Mouse (Mus musculus): ENCODE results near the gene Erfe. TPM values are rescaled to one million over a fixed set of nuclear protein-coding genes. Genes with fewer than 3 reads are reported as not detected.

The Erfe gene
- polyA plus RNA-seq, 1 experiment, result 7.3 TPM

DNA sequence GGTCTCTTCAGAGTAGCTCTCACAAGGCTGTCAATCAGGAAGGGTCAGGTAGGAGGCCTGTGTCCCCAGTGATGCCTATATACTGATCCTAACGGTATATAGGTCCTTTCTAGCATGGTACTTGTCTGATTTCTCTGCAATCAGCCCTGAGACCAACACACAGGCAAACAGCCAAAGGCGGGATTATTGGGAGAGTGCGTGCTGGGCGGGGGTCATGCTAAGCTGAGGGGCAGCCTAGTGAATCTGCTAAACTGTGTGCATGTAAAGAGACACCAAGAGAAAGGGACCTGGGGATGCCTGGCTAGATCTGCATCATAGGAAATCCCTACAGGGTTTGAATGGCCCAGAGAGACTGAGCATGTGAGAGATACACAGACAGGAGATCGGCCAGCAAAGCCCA is 49.1 kb downstream of the Erfe start:
- no peaks in the 10 kb centered on the region for H3K79me3 ChIP-seq (ENCODE audit: low read depth)
- no peaks in the 10 kb centered on the region for H3K27me3 ChIP-seq (ENCODE audit: control insufficient read depth, insufficient read depth, insufficient read length)
- no peak overlapping the region for H3K4me3 ChIP-seq (ENCODE audit: insufficient read depth, poor library complexity, severe bottlenecking)
- no peak overlapping the region for H3ac ChIP-seq (ENCODE audit: control insufficient read depth, insufficient read length, low read depth)
- TF ChIP-seq USF1 (IDR thresholded peaks at IDR 0.05; ENCODE audit: low read depth), result no peak
- TF ChIP-seq CTCF (IDR thresholded peaks at IDR 0.05; ENCODE audit: control insufficient read depth, insufficient read depth, insufficient read length), result no peak
- no peak for TF ChIP-seq MAX (IDR thresholded peaks at IDR 0.05)
- no peak for TF ChIP-seq MYOD1 (IDR thresholded peaks at IDR 0.05; ENCODE audit: control insufficient read depth, insufficient read length, low read depth)
- TF ChIP-seq MYOG (IDR thresholded peaks at IDR 0.05; ENCODE audit: control insufficient read depth, extremely low read depth, insufficient read length), result no peak
- TF ChIP-seq CEBPB (IDR thresholded peaks at IDR 0.05; ENCODE audit: low read depth), result no peak
- H3K79me2 ChIP-seq (ENCODE audit: control insufficient read depth, insufficient read depth), result peaks cover 10% of the 10 kb centered on the region
- no peaks in the 10 kb centered on the region for H3K36me3 ChIP-seq (ENCODE audit: control insufficient read depth, insufficient read depth)

DNA sequence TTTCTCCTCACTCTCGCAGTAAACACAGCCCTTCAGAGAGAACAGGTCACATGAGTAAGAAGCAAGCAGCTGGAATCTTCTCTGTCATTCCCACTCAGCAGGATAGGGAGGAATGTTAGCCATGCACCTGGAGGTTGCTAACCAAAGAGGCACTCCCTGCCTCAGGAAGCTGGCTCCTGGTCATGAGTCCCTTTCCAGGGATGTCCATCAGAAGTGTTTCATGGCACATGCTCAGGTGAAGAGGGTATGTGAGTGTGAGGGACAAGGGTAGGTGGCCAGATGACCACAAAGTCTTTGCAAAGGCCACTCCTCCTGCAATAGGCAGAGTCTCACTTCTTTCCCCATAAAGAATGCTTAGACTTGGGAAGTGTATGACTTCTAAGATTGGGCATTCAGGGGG is 51.8 kb downstream of the Erfe start:
- Histone ChIP-seq H3K79me3 (ENCODE audit: low read depth) (no peaks in the 10 kb centered on the region), H3K36me3 (ENCODE audit: control insufficient read depth, insufficient read depth) (no peaks in the 10 kb centered on the region), H3K79me2 (ENCODE audit: control insufficient read depth, insufficient read depth) (no peaks in the 10 kb centered on the region), H3ac (ENCODE audit: control insufficient read depth, insufficient read length, low read depth) (no peak overlapping the region), H3K27me3 (ENCODE audit: control insufficient read depth, insufficient read depth, insufficient read length) (no peaks in the 10 kb centered on the region), H3K4me3 (ENCODE audit: insufficient read depth, poor library complexity, severe bottlenecking) (no peak overlapping the region)
- TF ChIP-seq FOSL1 (IDR thresholded peaks at IDR 0.05; ENCODE audit: insufficient read depth, low read length, poor library complexity, severe bottlenecking), result no peak
- no peak for TF ChIP-seq MAX (IDR thresholded peaks at IDR 0.05)
- no peak for TF ChIP-seq USF1 (IDR thresholded peaks at IDR 0.05; ENCODE audit: low read depth)
- no peak for TF ChIP-seq CTCF (IDR thresholded peaks at IDR 0.05; ENCODE audit: control insufficient read depth, insufficient read depth, insufficient read length)
- TF ChIP-seq MYOG (IDR thresholded peaks at IDR 0.05; ENCODE audit: control insufficient read depth, extremely low read depth, insufficient read length), result no peak
- no peak for TF ChIP-seq MYOD1 (IDR thresholded peaks at IDR 0.05; ENCODE audit: control insufficient read depth, insufficient read length, low read depth)
- TF ChIP-seq CEBPB (IDR thresholded peaks at IDR 0.05; ENCODE audit: low read depth), result no peak

DNA sequence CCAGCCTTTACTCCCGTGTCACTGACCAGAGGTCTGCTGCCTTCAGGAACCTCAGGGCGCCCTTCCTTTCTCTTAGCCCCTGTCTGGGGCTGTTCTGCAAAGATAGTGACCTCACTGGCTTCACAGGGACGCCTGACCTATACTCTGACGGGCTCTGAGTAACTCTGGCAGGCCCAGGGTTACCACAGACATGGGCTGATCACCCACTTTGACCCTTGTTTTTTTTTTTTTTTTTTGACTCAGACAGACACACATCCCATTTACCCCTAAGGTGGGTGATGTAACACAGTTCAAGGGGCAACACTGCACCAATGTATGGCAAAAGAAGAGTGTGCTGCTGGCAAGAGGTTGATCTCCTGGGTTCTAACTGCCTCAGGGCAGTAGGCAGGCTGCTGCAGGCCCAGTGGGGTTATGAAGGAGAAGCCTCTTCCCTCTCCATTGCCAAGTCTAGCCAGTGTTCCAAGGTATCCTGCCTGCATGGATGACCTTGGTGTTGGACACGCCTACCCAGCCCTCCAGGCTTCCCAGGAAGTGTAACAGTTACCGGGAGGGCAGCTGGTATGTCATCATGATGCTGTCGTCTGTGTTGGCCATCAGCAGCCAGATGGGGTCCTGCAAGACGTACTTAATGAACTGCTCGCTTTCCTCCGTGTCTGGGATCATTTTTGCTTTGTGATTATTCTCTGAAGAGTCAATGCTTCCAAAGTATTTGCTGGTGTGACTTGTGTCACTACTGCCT is 53.8 kb downstream of the Erfe start:
- Histone ChIP-seq H3K27me3 (ENCODE audit: control insufficient read depth, insufficient read depth, insufficient read length) (no peaks in the 10 kb centered on the region), H3K79me2 (ENCODE audit: control insufficient read depth, insufficient read depth) (no peaks in the 10 kb centered on the region), H3K4me3 (ENCODE audit: insufficient read depth, poor library complexity, severe bottlenecking) (no peak overlapping the region), H3ac (ENCODE audit: control insufficient read depth, insufficient read length, low read depth) (no peak overlapping the region), H3K79me3 (ENCODE audit: low read depth) (no peaks in the 10 kb centered on the region), H3K36me3 (ENCODE audit: control insufficient read depth, insufficient read depth) (no peaks in the 10 kb centered on the region)
- no peak for TF ChIP-seq MAX (IDR thresholded peaks at IDR 0.05)
- TF ChIP-seq USF1 (IDR thresholded peaks at IDR 0.05; ENCODE audit: low read depth), result no peak
- no peak for TF ChIP-seq MYOD1 (IDR thresholded peaks at IDR 0.05; ENCODE audit: control insufficient read depth, insufficient read length, low read depth)
- no peak for TF ChIP-seq CTCF (IDR thresholded peaks at IDR 0.05; ENCODE audit: control insufficient read depth, insufficient read depth, insufficient read length)
- TF ChIP-seq CEBPB (IDR thresholded peaks at IDR 0.05; ENCODE audit: low read depth), result no peak
- TF ChIP-seq FOSL1 (IDR thresholded peaks at IDR 0.05; ENCODE audit: insufficient read depth, low read length, poor library complexity, severe bottlenecking), result no peak
- no peak for TF ChIP-seq MYOG (IDR thresholded peaks at IDR 0.05; ENCODE audit: control insufficient read depth, extremely low read depth, insufficient read length)

DNA sequence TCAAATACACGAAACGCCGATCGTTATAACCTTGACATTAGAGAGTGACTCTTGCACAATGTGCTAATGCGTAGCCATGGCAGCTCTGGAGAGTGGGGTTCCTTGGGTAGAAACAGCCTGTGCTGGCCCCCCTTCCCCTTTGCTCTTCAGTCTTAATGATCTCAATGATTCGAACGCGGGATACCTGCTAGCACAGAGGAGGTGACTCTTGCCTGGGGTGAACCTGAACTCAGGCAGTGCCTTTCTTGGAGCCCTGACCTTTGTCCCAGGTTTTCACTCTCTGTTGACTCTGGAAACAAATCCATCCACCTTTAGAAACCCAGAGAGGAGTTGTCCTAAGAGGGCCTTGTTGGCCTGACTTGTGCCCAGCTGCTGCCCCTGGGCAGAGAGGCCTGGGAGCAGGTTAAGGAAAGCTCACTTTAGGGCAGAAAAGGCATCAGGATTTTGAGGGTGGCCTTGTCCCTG is 54.4 kb downstream of the Erfe start:
- TF ChIP-seq FOSL1 (IDR thresholded peaks at IDR 0.05; ENCODE audit: insufficient read depth, low read length, poor library complexity, severe bottlenecking) (no peak), MAX (IDR thresholded peaks at IDR 0.05) (no peak), MYOG (IDR thresholded peaks at IDR 0.05; ENCODE audit: control insufficient read depth, extremely low read depth, insufficient read length) (no peak), CEBPB (IDR thresholded peaks at IDR 0.05; ENCODE audit: low read depth) (no peak), MYOD1 (IDR thresholded peaks at IDR 0.05; ENCODE audit: control insufficient read depth, insufficient read length, low read depth) (no peak)
- Histone ChIP-seq H3ac (ENCODE audit: control insufficient read depth, insufficient read length, low read depth) (no peak overlapping the region), H3K36me3 (ENCODE audit: control insufficient read depth, insufficient read depth) (no peaks in the 10 kb centered on the region), H3K27me3 (ENCODE audit: control insufficient read depth, insufficient read depth, insufficient read length) (no peaks in the 10 kb centered on the region), H3K79me2 (ENCODE audit: control insufficient read depth, insufficient read depth) (no peaks in the 10 kb centered on the region), H3K79me3 (ENCODE audit: low read depth) (no peaks in the 10 kb centered on the region), H3K4me3 (ENCODE audit: insufficient read depth, poor library complexity, severe bottlenecking) (no peak overlapping the region)

Other genes starting within 250 kb of the Erfe start
- gene Rbm44, start 221.3 kb upstream of the Erfe start, polyA plus RNA-seq (2012; fragmentation: generic; extraction: Trizol), result not detected
- 2.1 TPM for gene Ramp1, start 186.6 kb upstream of the Erfe start, polyA plus RNA-seq (2012; fragmentation: generic; extraction: Trizol)
- gene Ube2f, start 116.1 kb upstream of the Erfe start, polyA plus RNA-seq (2012; fragmentation: generic; extraction: Trizol), result 71.0 TPM
- gene Scly, start 68.1 kb upstream of the Erfe start, polyA plus RNA-seq (2012; fragmentation: generic; extraction: Trizol), result 10.2 TPM
- gene Espnl, start 44.4 kb upstream of the Erfe start, polyA plus RNA-seq (2012; fragmentation: generic; extraction: Trizol), result 0.15 TPM
- gene Klhl30, start 15.4 kb upstream of the Erfe start, polyA plus RNA-seq (2012; fragmentation: generic; extraction: Trizol), result 31.3 TPM
- 77.6 TPM for gene Ilkap, start 32.4 kb downstream of the Erfe start, polyA plus RNA-seq (2012; fragmentation: generic; extraction: Trizol)
- 87.2 TPM for gene Hes6, start 47.6 kb downstream of the Erfe start, polyA plus RNA-seq (2012; fragmentation: generic; extraction: Trizol)
- gene Per2, start 92.9 kb downstream of the Erfe start, polyA plus RNA-seq (2012; fragmentation: generic; extraction: Trizol), result 0.96 TPM
- 6.0 TPM for gene Traf3ip1, start 128.2 kb downstream of the Erfe start, polyA plus RNA-seq (2012; fragmentation: generic; extraction: Trizol)
- gene Asb1, start 174.1 kb downstream of the Erfe start, polyA plus RNA-seq (2012; fragmentation: generic; extraction: Trizol), result 12.2 TPM